Mouse (Mus musculus): ENCODE measurements at regions not wholly inside any gene's neighbourhood (a gene's known extent, or its start where the extent isn't known, plus 50 kb on each side); places are given as distances from the start of the nearest gene placed in this dataset.

DNA sequence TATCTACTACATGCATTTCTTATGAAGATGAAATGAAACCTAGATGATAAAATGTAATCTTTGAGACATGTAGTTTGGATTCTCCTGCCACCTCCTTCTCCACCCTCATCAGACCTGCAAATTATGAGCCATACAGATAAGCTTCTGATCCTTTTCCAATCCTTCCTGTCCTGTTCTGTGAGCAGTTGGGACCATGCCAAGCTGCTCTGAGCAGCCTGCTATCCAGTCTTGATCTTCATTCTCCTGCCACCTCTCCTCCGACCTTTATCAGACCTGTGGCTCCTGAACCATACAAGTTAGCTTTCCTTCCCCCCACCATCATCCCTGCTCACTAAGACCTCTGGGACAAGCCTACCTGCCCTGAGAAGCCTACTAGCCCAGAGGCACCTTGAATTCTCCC is 689.8 kb upstream of the Map3k7 start:
- Histone ChIP-seq H3K4me1 (no peaks in the 10 kb centered on the region), H3K27me3 (no peaks in the 10 kb centered on the region), H3K27ac (no peak overlapping the region), H3K36me3 (no peaks in the 10 kb centered on the region), H3K4me2 (replicated peaks) (no peak overlapping the region), H3K4me3 (no peak overlapping the region), H3K9me3 (no peaks in the 10 kb centered on the region), H3K9ac (no peak overlapping the region)
- WGBS: 83% methylated on average over 1 of the region's 1 CpGs
- no peak for ATAC-seq (ENCODE audit: low FRiP score, low read depth)

DNA sequence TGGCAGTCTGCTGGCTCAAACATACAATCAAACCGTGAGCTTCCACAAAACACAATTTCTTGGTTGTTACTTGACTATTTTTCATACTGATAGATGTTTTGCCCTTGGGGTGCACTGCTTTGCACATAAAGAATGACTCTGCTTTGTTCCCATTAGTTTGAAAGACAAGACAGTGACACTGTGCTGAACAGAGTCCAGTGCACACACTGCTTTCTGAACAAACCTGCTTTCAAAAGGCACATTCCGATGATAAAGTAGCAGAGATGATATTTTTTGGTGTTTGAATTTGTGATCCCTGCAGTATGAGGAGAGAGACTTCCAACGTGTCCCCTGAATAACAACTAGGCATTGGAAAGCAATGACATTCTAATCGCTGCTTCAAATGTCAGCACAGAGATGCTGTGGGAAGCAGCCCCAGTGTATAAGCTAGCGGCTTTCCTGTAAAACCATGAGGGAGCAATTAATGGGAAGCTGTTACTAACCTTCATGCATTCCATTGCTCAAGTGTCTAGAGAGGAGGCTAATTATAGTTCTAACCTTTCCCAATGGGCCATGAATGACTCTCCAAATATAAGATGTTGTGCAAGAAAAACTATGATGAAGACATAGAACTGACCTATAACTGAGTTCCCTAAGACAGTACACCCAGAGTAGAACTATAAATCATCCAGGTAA is 673.5 kb upstream of the Map3k7 start:
- H3K27ac ChIP-seq: no peak overlapping the region
- WGBS: 57% methylated on average over 5 of the region's 5 CpGs

DNA sequence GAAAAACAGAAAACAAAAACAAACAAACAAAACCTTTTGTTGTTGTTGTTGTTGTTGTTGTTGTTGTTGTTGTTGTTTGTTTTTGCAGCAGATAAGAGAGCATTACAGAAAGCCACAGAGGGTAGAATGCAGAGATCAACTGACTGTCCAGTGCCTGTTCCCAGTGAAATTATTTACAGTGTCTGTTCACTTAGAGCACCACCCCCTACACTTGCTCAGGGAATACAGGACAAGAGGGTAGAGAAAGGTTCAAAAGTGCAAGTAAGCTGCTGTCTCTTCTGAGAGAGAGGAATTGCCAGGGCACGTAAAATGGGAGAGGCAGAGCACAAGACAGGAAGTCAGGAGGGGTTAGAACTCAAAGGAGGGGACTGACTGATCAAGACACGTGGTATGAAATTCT is 670.1 kb upstream of the Map3k7 start:
- ATAC-seq (ENCODE audit: low FRiP score, low read depth): no peak
- H3K9me3 ChIP-seq: no peaks in the 10 kb centered on the region
- H3K9ac ChIP-seq: no peak overlapping the region
- H3K4me3 ChIP-seq: no peak overlapping the region
- 41% methylated on average over 2 of the region's 2 CpGs for WGBS
- no peak overlapping the region for H3K27ac ChIP-seq
- H3K4me2 ChIP-seq (replicated peaks): no peak overlapping the region
- H3K36me3 ChIP-seq: no peaks in the 10 kb centered on the region
- H3K4me1 ChIP-seq: 0 out of 2 replicates have a peak, but pooled peaks cover 3% of the 10 kb centered on the region
- H3K27me3 ChIP-seq: no peaks in the 10 kb centered on the region

More for the DNA sequence above, 673.5 kb upstream of the Map3k7 start:
- no peak overlapping the region for H3K4me2 ChIP-seq (replicated peaks)
- H3K9me3 ChIP-seq: no peaks in the 10 kb centered on the region
- 0 out of 2 replicates have a peak, but pooled peaks cover 3% of the 10 kb centered on the region for H3K4me1 ChIP-seq
- no peaks in the 10 kb centered on the region for H3K27me3 ChIP-seq
- no peak overlapping the region for H3K4me3 ChIP-seq
- no peak overlapping the region for H3K9ac ChIP-seq
- H3K36me3 ChIP-seq: no peaks in the 10 kb centered on the region
- peak; percentile 40; the same call in 1 of the 2 replicates for ATAC-seq (ENCODE audit: low FRiP score, low read depth)

DNA sequence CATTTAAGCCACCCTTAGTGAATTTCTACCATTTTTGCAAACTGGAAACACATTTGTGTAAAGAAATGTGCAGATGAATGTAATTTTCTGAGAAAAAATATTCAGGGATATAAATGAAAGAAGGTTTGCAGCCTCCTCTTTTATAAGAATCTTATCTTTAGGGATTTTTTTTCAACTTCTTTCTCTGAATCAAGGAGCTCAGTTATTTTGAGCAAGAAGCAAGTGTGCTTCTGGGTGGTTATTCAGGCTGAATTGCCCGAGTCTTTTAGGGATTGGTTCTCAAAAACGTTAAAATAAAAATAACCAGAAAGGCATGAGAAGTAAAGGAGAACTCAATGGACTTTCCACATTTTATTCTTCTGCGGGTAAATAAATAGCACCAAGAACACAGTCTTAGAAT is 666.0 kb upstream of the Map3k7 start:
- Histone ChIP-seq H3K4me2 (replicated peaks) (no peak overlapping the region), H3K27ac (no peak overlapping the region), H3K9ac (no peak overlapping the region), H3K27me3 (no peaks in the 10 kb centered on the region), H3K4me3 (no peak overlapping the region), H3K4me1 (no peaks in the 10 kb centered on the region), H3K36me3 (no peaks in the 10 kb centered on the region), H3K9me3 (no peaks in the 10 kb centered on the region)
- ATAC-seq (ENCODE audit: low FRiP score, low read depth): no peak
- 84% methylated on average over 3 of the region's 3 CpGs for WGBS

DNA sequence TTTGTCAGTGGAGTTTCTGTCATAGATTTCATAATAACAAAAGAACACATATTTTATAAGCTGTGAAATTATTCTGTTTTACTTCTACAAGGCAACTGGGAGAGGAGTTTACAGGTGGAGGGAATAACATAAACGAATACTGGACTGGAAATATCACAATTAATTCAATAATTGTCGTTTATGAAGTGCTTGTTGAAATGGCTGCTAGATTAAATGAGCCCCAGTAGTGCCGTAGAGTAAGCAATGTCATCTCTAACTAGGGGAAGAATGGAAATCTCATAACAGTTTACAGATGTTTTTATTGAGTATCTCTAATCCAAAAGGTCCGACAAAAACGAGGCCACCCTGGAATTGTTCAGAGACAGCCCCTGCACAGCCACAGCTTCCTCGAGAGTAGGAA is 644.6 kb upstream of the Map3k7 start:
- H3K4me3 ChIP-seq: no peak overlapping the region
- no peaks in the 10 kb centered on the region for H3K36me3 ChIP-seq
- no peaks in the 10 kb centered on the region for H3K9me3 ChIP-seq
- H3K27me3 ChIP-seq: no peaks in the 10 kb centered on the region
- H3K4me1 ChIP-seq: 0 out of 2 replicates have a peak, but pooled peaks cover 11% of the 10 kb centered on the region
- no peak overlapping the region for H3K4me2 ChIP-seq (replicated peaks)
- peak; percentile 66; the same call in 1 of the 2 replicates for ATAC-seq (ENCODE audit: low FRiP score, low read depth)
- no peak overlapping the region for H3K27ac ChIP-seq
- H3K9ac ChIP-seq: no peak overlapping the region
- 15% methylated on average over 6 of the region's 6 CpGs for WGBS

DNA sequence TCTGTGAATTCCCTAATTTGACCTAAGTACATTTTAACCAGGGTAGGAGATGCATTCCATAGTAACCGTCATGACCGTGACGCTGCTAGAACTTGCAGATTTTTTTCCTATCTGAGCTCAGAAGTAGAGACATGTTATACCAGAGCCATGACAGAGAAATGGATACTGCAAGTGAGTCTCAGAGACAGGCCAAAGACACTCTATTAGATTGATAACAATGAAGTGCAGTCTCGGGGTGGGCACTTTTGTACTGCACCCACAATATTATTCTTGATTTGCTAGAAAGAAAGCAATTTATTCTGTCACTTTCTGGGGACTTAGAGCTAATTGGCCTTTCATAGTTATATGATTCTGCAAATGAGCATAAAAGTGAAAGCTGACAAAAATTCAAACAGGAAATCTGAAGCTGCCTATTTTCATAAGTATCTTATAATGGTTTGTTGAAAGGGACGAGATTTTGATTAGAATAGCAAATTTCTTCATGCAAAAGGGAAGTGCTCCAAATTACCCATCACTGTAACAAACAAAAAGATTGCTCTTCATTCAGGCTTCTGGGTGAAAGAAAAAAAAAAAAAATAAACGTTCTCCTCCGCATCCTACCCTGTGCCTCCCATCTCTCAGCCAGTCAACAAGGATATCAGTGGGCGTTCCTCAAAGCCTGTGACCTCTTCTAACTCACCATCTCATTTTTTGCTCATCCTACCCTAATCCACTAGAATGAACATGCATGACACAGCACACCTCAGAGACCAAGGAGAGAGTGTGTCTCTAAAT is 643.0 kb upstream of the Map3k7 start:
- Histone ChIP-seq H3K4me2 (replicated peaks) (no peak overlapping the region), H3K9ac (no peak overlapping the region), H3K36me3 (no peaks in the 10 kb centered on the region), H3K27ac (no peak overlapping the region), H3K9me3 (no peaks in the 10 kb centered on the region), H3K4me1 (0 out of 2 replicates have a peak, but pooled peaks cover 11% of the 10 kb centered on the region), H3K4me3 (no peak overlapping the region), H3K27me3 (no peaks in the 10 kb centered on the region)
- no peak for ATAC-seq (ENCODE audit: low FRiP score, low read depth)
- WGBS: 69% methylated on average over 8 of the region's 8 CpGs

DNA sequence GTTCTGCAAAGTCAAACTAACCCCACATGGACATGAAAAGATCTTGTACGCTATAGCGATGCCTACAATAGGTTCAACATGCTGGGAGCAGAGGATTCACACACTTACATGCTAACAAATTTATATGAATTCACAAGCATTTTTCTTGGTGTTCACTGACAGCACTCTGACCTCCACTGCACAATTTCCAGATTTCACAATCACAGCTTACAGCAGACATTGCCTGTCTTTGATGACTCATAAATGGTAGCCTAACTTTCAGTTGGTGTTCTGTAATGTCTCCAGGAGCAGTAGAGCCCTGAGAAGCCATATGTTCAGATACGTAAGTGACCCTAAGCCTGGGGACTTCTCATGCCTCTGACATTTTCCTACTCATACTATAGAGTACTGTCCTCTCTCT is 640.1 kb upstream of the Map3k7 start:
- Histone ChIP-seq H3K9me3 (no peaks in the 10 kb centered on the region), H3K36me3 (no peaks in the 10 kb centered on the region), H3K27me3 (no peaks in the 10 kb centered on the region), H3K27ac (no peak overlapping the region), H3K4me1 (0 out of 2 replicates have a peak, but pooled peaks cover 11% of the 10 kb centered on the region), H3K9ac (no peak overlapping the region), H3K4me2 (replicated peaks) (no peak overlapping the region), H3K4me3 (no peak overlapping the region)
- ATAC-seq (ENCODE audit: low FRiP score, low read depth): no peak
- 93% methylated on average over 3 of the region's 3 CpGs for WGBS

DNA sequence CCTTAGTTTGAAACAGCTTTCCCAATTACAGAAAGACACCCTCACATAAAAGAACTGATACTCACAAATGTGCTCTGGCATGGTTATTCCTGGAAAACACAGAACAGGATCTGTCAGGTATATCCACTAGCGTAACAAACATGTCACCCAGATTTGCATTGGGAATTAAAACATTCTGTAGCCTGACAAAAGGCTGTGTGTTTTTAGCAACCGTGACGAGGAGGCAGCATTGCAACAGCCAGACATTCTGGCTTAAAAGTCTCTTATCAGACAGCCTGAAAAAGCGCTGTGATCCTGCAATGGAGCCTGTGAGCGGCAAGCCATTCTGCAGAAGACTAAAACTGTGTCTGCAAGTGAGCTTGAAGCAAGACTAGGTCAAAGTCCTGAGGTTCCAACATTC is 635.1 kb upstream of the Map3k7 start:
- ATAC-seq (ENCODE audit: low FRiP score, low read depth): no peak
- H3K4me1 ChIP-seq: no peaks in the 10 kb centered on the region
- no peaks in the 10 kb centered on the region for H3K9me3 ChIP-seq
- no peaks in the 10 kb centered on the region for H3K27me3 ChIP-seq
- WGBS: 68% methylated on average over 5 of the region's 5 CpGs
- no peak overlapping the region for H3K4me2 ChIP-seq (replicated peaks)
- H3K4me3 ChIP-seq: no peak overlapping the region
- no peak overlapping the region for H3K27ac ChIP-seq
- no peak overlapping the region for H3K9ac ChIP-seq
- H3K36me3 ChIP-seq: no peaks in the 10 kb centered on the region

DNA sequence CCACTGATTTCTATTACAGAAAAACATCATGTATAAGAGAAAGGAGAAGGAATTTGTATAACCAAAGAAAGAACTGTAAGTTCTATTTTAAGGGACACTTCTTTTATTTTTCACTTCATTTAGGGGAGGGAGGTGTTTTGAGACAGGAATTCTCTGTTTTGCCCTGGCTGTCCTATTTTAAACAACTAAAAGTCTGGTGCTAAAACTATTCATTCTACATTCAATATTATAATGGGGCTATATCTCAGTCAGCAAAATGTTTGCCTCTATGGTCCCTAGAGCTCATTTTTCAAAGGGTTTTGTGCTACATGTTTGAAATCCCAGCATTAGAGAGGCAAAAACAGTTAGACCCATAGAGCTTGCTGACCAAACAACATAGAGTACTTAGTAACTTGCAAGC is 632.8 kb upstream of the Map3k7 start:
- H3K27me3 ChIP-seq: no peaks in the 10 kb centered on the region
- H3K4me1 ChIP-seq: no peaks in the 10 kb centered on the region
- no peak overlapping the region for H3K4me2 ChIP-seq (replicated peaks)
- no peak overlapping the region for H3K9ac ChIP-seq
- no peak for ATAC-seq (ENCODE audit: low FRiP score, low read depth)
- no peaks in the 10 kb centered on the region for H3K9me3 ChIP-seq
- no peak overlapping the region for H3K27ac ChIP-seq
- no peak overlapping the region for H3K4me3 ChIP-seq
- H3K36me3 ChIP-seq: no peaks in the 10 kb centered on the region

DNA sequence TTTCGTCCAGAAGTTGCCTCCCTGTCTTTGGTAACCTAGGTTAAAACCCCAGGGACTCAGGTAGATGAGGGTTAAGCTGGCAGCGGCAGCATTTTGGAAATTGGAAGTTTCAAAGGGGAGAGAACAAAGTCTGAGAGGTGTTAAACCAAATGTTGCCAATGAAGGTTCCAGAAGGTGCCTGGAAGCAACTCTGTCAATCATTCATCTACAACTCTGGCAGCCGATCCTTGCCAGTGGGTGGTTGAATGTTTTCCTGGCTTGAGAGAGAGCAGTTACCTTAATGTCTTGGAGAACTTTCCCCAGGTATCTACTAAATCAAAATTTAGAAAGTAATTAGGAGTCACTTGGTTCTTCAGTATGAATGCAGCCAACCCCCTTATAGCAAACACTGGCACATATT is 628.2 kb upstream of the Map3k7 start:
- H3K27me3 ChIP-seq: no peaks in the 10 kb centered on the region
- no peaks in the 10 kb centered on the region for H3K9me3 ChIP-seq
- no peak overlapping the region for H3K4me2 ChIP-seq (replicated peaks)
- no peaks in the 10 kb centered on the region for H3K4me1 ChIP-seq
- H3K36me3 ChIP-seq: no peaks in the 10 kb centered on the region
- no peak for ATAC-seq (ENCODE audit: low FRiP score, low read depth)
- WGBS: 76% methylated on average over 3 of the region's 3 CpGs
- H3K27ac ChIP-seq: no peak overlapping the region
- H3K4me3 ChIP-seq: no peak overlapping the region
- H3K9ac ChIP-seq: no peak overlapping the region

DNA sequence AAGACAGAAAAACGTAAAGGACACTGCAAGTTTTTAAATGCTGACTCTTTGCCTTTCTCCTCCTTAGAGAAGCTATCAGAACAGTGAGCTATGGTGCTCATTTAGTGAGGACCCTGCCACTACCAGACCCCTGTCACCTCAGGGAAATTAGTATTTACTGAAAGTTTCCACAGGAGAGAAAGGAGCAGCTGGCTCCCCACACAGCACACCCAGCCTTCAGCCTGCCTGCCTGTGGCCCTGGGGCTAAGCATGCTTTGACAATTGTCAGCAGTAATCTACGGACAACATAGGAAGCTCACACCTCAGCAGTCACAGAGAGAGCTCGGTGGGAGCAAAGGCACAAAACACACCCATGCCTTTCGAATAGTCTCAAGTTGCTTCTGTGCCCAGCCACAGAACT is 625.9 kb upstream of the Map3k7 start:
- Histone ChIP-seq H3K4me2 (replicated peaks) (no peak overlapping the region), H3K27ac (no peak overlapping the region), H3K4me3 (no peak overlapping the region), H3K9me3 (no peaks in the 10 kb centered on the region), H3K36me3 (no peaks in the 10 kb centered on the region), H3K9ac (no peak overlapping the region), H3K4me1 (0 out of 2 replicates have a peak, but pooled peaks cover under 1% of the 10 kb centered on the region), H3K27me3 (no peaks in the 10 kb centered on the region)
- WGBS: 45% methylated on average over 4 of the region's 4 CpGs
- ATAC-seq (ENCODE audit: low FRiP score, low read depth): no peak

DNA sequence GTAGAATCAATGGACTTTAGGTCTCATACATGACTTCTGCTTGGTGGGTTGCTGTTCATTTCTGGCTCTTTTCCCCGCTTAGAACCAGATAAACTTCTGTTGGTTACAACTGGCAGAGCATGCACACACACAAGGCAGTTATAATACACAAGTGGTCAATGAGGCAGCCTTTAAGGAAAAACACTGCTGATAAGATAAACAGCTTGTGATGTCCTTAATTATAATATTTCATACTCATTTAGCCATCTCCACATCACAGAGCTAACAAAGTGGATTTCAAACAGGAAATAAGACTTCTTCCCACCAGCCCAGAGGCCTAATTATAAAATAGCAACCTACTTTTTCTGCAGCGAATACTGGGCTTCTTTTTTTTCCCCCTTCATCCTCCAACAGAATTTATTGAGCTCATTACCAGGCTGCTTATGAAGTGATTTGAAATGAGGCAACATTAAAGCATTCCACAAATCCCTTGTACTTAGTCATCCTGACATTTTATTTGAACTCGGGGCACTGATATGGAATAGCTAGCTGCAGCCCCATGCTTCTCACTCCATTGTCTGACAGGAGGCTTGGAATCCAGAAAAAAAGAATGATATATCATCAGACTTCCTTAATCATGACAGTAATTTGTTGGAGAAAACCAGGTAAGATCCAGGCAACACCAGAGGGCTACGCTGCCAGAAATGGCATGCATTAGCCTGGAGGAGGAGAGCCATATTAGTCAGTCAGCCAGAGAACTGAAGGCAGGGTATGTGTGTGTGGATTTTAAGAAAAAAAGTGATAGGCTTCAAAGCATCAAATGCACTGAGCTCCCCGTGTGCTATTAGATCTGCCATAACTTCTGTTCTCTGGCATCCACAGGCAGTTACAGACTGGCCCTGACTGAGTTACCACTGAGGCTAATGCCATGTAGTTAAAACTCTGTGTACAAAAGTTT is 620.3 kb upstream of the Map3k7 start:
- Histone ChIP-seq H3K9me3 (no peaks in the 10 kb centered on the region), H3K27me3 (no peaks in the 10 kb centered on the region), H3K9ac (no peak overlapping the region), H3K27ac (no peak overlapping the region), H3K36me3 (no peaks in the 10 kb centered on the region), H3K4me2 (replicated peaks) (no peak overlapping the region), H3K4me3 (no peak overlapping the region), H3K4me1 (peaks cover 7% of the 10 kb centered on the region; the same call in 1 of the 2 replicates)
- no peak; the same call in 1 of the 2 replicates for ATAC-seq (ENCODE audit: low FRiP score, low read depth)
- 26% methylated on average over 5 of the region's 5 CpGs for WGBS
